Mouse (Mus musculus) mouse embryonic stem cell (cell line): ENCODE measurements around the gene Gm17018.

Source experiments
- in situ Hi-C, 2 experiments: fragments of 300-500 bp; cut with MboI; formaldehyde crosslinking; loops; 1 replicate in 1 of 2; 3 replicates in 1 of 2; pipeline ENCODE4 v1.14.3; 2019 to 2020; ENCODE audit warnings: low sequenced_read_pairs in 2 of 2, low pct_unique_long_range_greater_than_20kb in 1 of 2, mixed read lengths in 1 of 2; ENCODE audit not compliant: unreplicated experiment in 1 of 2

Gm17018 gene

GRCm38 (mm10) chr19:45580235-45580634 lies 19.8 kb downstream of the Gm17018 start:
- in situ Hi-C loops, result no loop called here

- in situ Hi-C loops, result no loop called here
Measured at GRCm38 (mm10) chr19:45581257-45581656, 20.8 kb downstream of the Gm17018 start.

GRCm38 (mm10) chr19:45582161-45582560 lies 21.7 kb downstream of the Gm17018 start:
- in situ Hi-C loops, result no loop called here

GRCm38 (mm10) chr19:45583136-45583535 lies 22.7 kb downstream of the Gm17018 start:
- in situ Hi-C loops, result no loop called here

- in situ Hi-C loops, result no loop called here
Measured at GRCm38 (mm10) chr19:45584856-45585620, 24.6 kb downstream of the Gm17018 start.

- in situ Hi-C loops, result no loop called here
Measured at GRCm38 (mm10) chr19:45586850-45587249, 26.4 kb downstream of the Gm17018 start.

GRCm38 (mm10) chr19:45587509-45588292 lies 27.3 kb downstream of the Gm17018 start:
- in situ Hi-C loops, result no loop called here

- in situ Hi-C loops, result no loop called here
Measured at GRCm38 (mm10) chr19:45589761-45590160, 29.3 kb downstream of the Gm17018 start.

GRCm38 (mm10) chr19:45591704-45592103 lies 31.3 kb downstream of the Gm17018 start:
- in situ Hi-C loops, result no loop called here

GRCm38 (mm10) chr19:45592916-45593315 lies 32.5 kb downstream of the Gm17018 start:
- in situ Hi-C loops, result no loop called here

GRCm38 (mm10) chr19:45594079-45594478 lies 33.7 kb downstream of the Gm17018 start:
- in situ Hi-C loops, result no loop called here

- in situ Hi-C loops, result no loop called here
Measured at GRCm38 (mm10) chr19:45595481-45595880, 35.1 kb downstream of the Gm17018 start.

- in situ Hi-C loops, result no loop called here
Measured at GRCm38 (mm10) chr19:45596019-45596418, 35.6 kb downstream of the Gm17018 start.

GRCm38 (mm10) chr19:45596434-45596833 lies 36.0 kb downstream of the Gm17018 start:
- in situ Hi-C loops, result no loop called here

GRCm38 (mm10) chr19:45597106-45597505 lies 36.7 kb downstream of the Gm17018 start:
- in situ Hi-C loops, result no loop called here

GRCm38 (mm10) chr19:45602606-45603005 lies 42.2 kb downstream of the Gm17018 start:
- in situ Hi-C loops, result no loop called here

- in situ Hi-C loops, result no loop called here
Measured at GRCm38 (mm10) chr19:45606701-45607100, 46.3 kb downstream of the Gm17018 start.

GRCm38 (mm10) chr19:45607479-45607878 lies 47.1 kb downstream of the Gm17018 start:
- in situ Hi-C loops, result no loop called here

GRCm38 (mm10) chr19:45608648-45609339 lies 48.4 kb downstream of the Gm17018 start:
- in situ Hi-C loops, result no loop called here
